Mouse (Mus musculus): ENCODE data around the gene Dis3.

Gene Dis3

DNA sequence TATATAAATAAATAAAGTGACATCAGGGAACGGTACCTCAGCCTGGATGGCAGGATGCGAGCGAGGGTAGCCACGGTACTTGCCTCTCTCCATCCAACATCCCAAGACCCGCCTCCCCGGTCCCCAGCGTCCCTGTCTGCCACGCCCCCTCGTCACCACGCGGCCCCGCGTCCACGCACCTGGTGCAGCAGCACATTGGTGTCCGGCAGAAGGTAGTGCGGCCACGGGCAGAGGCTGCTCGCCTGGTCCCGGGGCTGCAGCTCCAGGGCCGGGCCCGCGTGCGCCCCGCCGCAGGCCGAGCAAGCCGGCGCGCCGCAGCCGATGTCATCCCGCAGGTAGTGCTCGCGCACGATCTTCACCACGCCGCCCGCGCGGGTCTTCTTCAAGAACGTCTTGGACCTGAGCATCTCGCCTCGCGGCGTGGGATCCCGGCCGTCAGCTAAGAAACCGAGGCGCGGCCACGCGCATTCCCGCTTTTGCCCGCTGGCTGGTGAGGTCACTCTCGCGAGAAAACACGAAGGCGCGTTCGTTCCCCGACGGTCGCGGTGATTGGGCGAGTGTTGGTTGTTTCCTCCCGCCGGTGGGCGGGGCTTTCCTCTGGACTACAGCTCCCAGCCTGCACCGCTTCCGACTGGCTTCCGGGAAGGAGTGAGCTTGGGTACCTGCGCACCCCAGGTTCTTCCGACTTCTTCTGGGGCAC lies at the start of gene Dis3, which contains the start of gene Pibf1:
Gene Dis3 (minus strand): TSS at position 504 of the 700 bp plus-strand sequence.
Gene Pibf1 (plus strand): TSS at position 158 of the 700 bp plus-strand sequence.
- DNase-seq (ENCODE audit: low spot score): peak; percentile 98

- no peak for DNase-seq (ENCODE audit: low spot score)
These were observed 47.3 kb upstream of the Dis3 start for GRCm38 (mm10) chr14:99146841-99147240.

- DNase-seq (ENCODE audit: low spot score): peak; percentile 76
These were observed 42.4 kb upstream of the Dis3 start for GRCm38 (mm10) chr14:99141786-99142633.

DNA sequence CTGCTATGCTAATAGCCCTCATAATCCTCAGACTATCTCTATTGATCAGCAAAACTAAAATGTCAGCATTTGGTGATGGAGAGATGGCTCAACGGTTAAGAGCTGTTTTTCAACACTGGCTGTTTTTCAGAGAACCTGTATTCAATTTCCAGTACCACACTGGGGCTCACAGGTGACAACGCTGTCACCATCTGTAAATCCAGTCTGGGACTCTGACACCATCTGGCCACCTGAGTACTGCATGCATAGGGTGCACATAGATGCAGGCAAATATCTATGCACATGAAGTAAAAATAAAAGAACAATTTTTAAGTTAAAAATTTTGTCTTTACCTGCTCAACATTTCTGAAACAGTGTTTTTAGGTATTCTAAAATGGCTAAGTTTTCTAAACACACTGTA lies 40.5 kb upstream of the Dis3 start:
- DNase-seq (ENCODE audit: low spot score): no peak

- no peak for DNase-seq (ENCODE audit: low spot score)
These were observed 36.7 kb upstream of the Dis3 start for GRCm38 (mm10) chr14:99136297-99136696.

GRCm38 (mm10) chr14:99135761-99136160 lies 36.2 kb upstream of the Dis3 start:
- DNase-seq (ENCODE audit: low spot score): no peak

- no peak for DNase-seq (ENCODE audit: low spot score)
These were observed 34.5 kb upstream of the Dis3 start for GRCm38 (mm10) chr14:99134048-99134447.

- DNase-seq (ENCODE audit: low spot score): no peak
These were observed 29.5 kb upstream of the Dis3 start for GRCm38 (mm10) chr14:99129050-99129449.

GRCm38 (mm10) chr14:99127509-99127908 lies 27.9 kb upstream of the Dis3 start:
- DNase-seq (ENCODE audit: low spot score): no peak

DNA sequence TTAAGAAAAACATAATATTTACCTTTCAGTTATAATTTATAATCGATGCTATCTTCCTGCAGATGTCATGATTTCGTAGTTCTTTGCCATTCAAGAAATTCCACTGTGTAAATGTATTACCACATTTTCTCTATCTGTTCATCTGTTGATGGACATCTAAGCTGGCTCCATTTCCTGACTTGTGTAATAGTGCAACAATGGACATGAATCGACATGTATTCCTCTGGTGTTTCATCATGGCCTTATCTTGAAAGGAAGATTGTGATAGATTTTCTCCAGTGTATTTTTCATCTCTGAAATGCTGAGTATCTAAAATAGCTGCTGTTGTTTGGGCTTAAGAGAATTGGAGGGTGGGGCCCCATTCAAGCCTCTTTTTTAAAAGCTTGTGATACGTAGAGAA lies 27.1 kb upstream of the Dis3 start:
- no peak for DNase-seq (ENCODE audit: low spot score)

- DNase-seq (ENCODE audit: low spot score): no peak
These were observed 24.5 kb upstream of the Dis3 start for GRCm38 (mm10) chr14:99124076-99124475.

GRCm38 (mm10) chr14:99121584-99122339 lies 22.2 kb upstream of the Dis3 start:
- DNase-seq (ENCODE audit: low spot score): no peak

DNA sequence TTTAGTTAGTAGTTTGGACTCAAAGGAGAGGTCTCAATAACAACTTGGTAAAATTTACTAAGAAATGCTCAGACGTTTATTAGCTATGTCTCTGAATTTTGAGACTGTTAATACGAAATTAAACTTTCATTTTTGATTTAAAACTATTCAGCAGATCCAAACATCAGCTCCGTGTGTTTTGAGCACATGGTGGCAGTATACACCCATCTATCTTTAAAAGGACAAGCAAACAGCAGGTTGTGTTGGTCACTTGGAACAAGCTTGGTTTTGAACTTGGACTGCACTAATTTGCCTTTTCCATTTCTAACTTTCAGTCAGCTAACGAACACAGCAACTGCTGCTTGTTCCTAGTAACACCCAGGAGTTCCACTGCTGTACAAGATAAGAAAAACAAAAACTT lies 18.0 kb upstream of the Dis3 start:
- no peak for DNase-seq (ENCODE audit: low spot score)

GRCm38 (mm10) chr14:99108762-99109161 lies 9.2 kb upstream of the Dis3 start:
- DNase-seq (ENCODE audit: low spot score): no peak

GRCm38 (mm10) chr14:99107631-99108187 lies 8.1 kb upstream of the Dis3 start:
- no peak for DNase-seq (ENCODE audit: low spot score)

- no peak for DNase-seq (ENCODE audit: low spot score)
These were observed 7.1 kb upstream of the Dis3 start for GRCm38 (mm10) chr14:99106671-99107070.

GRCm38 (mm10) chr14:99104542-99105123 lies 5.1 kb upstream of the Dis3 start:
- no peak for DNase-seq (ENCODE audit: low spot score)

GRCm38 (mm10) chr14:99103050-99103449 lies 3.5 kb upstream of the Dis3 start:
- DNase-seq (ENCODE audit: low spot score): no peak

- no peak for DNase-seq (ENCODE audit: low spot score)
These were observed 507 bp upstream of the Dis3 start for GRCm38 (mm10) chr14:99099967-99100587.

- no peak for DNase-seq (ENCODE audit: low spot score)
These were observed 10.6 kb downstream of the Dis3 start for GRCm38 (mm10) chr14:99088947-99089346.

DNA sequence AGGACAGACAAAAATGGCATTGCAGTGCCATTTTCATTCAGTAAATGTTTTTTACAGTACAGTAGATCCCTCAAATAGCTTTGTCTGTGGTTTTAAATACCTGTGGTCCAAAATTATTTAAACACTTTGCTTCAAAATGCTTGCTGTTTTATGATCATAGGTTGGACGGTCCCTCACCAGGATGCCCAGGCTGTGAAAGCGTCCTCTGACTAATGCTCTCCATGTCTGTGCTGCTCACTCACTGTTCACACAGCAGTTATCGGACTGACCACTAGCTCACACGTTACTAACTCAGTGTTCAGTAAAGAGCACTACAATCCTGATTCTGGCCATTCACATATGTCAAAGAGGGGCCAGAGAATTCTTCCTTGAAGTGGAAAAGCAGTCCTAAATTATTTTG lies 28.4 kb downstream of the Dis3 start:
- no peak for DNase-seq (ENCODE audit: low spot score)

Data from ovary, postnatal 36 days (tissue).